Mouse (Mus musculus): ENCODE results near the gene Cys1. TPM values are rescaled to one million over a fixed set of nuclear protein-coding genes. Genes with fewer than 3 reads are reported as not detected.
"Not testable (repeated sequence)": the region's sequence is repeated elsewhere in the genome, so short reads cannot be mapped to it uniquely, and the experiment has no call there.

Gene Cys1
- polyA plus RNA-seq, 1 experiment from 2014 or later = 1.8 TPM

- Histone ChIP-seq H3K36me3 (ENCODE audit: control insufficient read depth, insufficient read depth, low read length) (no peaks in the 10 kb centered on the region), H3K4me1 (ENCODE audit: control insufficient read depth, insufficient read depth, low read length) (peaks cover 4% of the 10 kb centered on the region; the same call in 1 of the 2 replicates), H3K4me2 (ENCODE audit: low read length) (no peak overlapping the region), H3K4me3 (ENCODE audit: low read depth, low read length) (no peak overlapping the region), H3K27me3 (ENCODE audit: control insufficient read depth, insufficient read depth, low read depth, low read length) (no peaks in the 10 kb centered on the region), H3K27ac (ENCODE audit: low read length) (peak overlapping the region; percentile 56), H3K9me3 (replicated peaks; ENCODE audit: control insufficient read depth, low read length, poor library complexity, severe bottlenecking) (no peaks in the 10 kb centered on the region), H3K9ac (ENCODE audit: low read depth, low read length) (no peak overlapping the region)
- 57% methylated on average over 4 of the region's 4 CpGs for WGBS
- ATAC-seq = peak; percentile 90
These were observed 39.2 kb downstream of the Cys1 start for GRCm38 (mm10) chr12:24642370-24642802.

- not testable (repeated sequence) for H3K9me3 ChIP-seq (replicated peaks; ENCODE audit: control insufficient read depth, low read length, poor library complexity, severe bottlenecking); ATAC-seq; H3K4me1 ChIP-seq (ENCODE audit: control insufficient read depth, insufficient read depth, low read length); H3K27me3 ChIP-seq (ENCODE audit: control insufficient read depth, insufficient read depth, low read depth, low read length); H3K4me2 ChIP-seq (ENCODE audit: low read length); H3K36me3 ChIP-seq (ENCODE audit: control insufficient read depth, insufficient read depth, low read length); H3K9ac ChIP-seq (ENCODE audit: low read depth, low read length); H3K27ac ChIP-seq (ENCODE audit: low read length); H3K4me3 ChIP-seq (ENCODE audit: low read depth, low read length)
- 96% methylated on average over 10 of the region's 10 CpGs for WGBS
These were observed 42.8 kb downstream of the Cys1 start for GRCm38 (mm10) chr12:24638787-24639186.

- H3K27me3 ChIP-seq (ENCODE audit: control insufficient read depth, insufficient read depth, low read depth, low read length) = no peaks in the 10 kb centered on the region
- no peaks in the 10 kb centered on the region for H3K4me1 ChIP-seq (ENCODE audit: control insufficient read depth, insufficient read depth, low read length)
- H3K9ac ChIP-seq (ENCODE audit: low read depth, low read length) = no peak overlapping the region
- no peak for ATAC-seq
- 85% methylated on average over 3 of the region's 3 CpGs for WGBS
- no peaks in the 10 kb centered on the region for H3K36me3 ChIP-seq (ENCODE audit: control insufficient read depth, insufficient read depth, low read length)
- H3K4me2 ChIP-seq (ENCODE audit: low read length) = no peak overlapping the region
- no peak overlapping the region for H3K27ac ChIP-seq (ENCODE audit: low read length)
- H3K4me3 ChIP-seq (ENCODE audit: low read depth, low read length) = no peak overlapping the region
- H3K9me3 ChIP-seq (replicated peaks; ENCODE audit: control insufficient read depth, low read length, poor library complexity, severe bottlenecking) = no peaks in the 10 kb centered on the region
These were observed 47.0 kb downstream of the Cys1 start for GRCm38 (mm10) chr12:24634648-24635047.

GRCm38 (mm10) chr12:24634212-24634611 is 47.4 kb downstream of the Cys1 start:
- 87% methylated on average over 4 of the region's 4 CpGs for WGBS
- Histone ChIP-seq H3K27me3 (ENCODE audit: control insufficient read depth, insufficient read depth, low read depth, low read length) (no peaks in the 10 kb centered on the region), H3K4me1 (ENCODE audit: control insufficient read depth, insufficient read depth, low read length) (no peaks in the 10 kb centered on the region), H3K36me3 (ENCODE audit: control insufficient read depth, insufficient read depth, low read length) (no peaks in the 10 kb centered on the region), H3K9ac (ENCODE audit: low read depth, low read length) (no peak overlapping the region), H3K4me3 (ENCODE audit: low read depth, low read length) (no peak overlapping the region), H3K9me3 (replicated peaks; ENCODE audit: control insufficient read depth, low read length, poor library complexity, severe bottlenecking) (no peaks in the 10 kb centered on the region), H3K4me2 (ENCODE audit: low read length) (no peak overlapping the region), H3K27ac (ENCODE audit: low read length) (no peak overlapping the region)
- ATAC-seq = no peak

GRCm38 (mm10) chr12:24633753-24634191 is 47.8 kb downstream of the Cys1 start:
- Histone ChIP-seq H3K4me3 (ENCODE audit: low read depth, low read length) (no peak overlapping the region), H3K4me2 (ENCODE audit: low read length) (no peak overlapping the region), H3K36me3 (ENCODE audit: control insufficient read depth, insufficient read depth, low read length) (no peaks in the 10 kb centered on the region), H3K4me1 (ENCODE audit: control insufficient read depth, insufficient read depth, low read length) (no peaks in the 10 kb centered on the region), H3K27ac (ENCODE audit: low read length) (no peak overlapping the region), H3K9ac (ENCODE audit: low read depth, low read length) (no peak overlapping the region), H3K27me3 (ENCODE audit: control insufficient read depth, insufficient read depth, low read depth, low read length) (no peaks in the 10 kb centered on the region), H3K9me3 (replicated peaks; ENCODE audit: control insufficient read depth, low read length, poor library complexity, severe bottlenecking) (no peaks in the 10 kb centered on the region)
- WGBS = 74% methylated on average over 1 of the region's 1 CpGs
- ATAC-seq = no peak

GRCm38 (mm10) chr12:24632404-24632803 is 49.2 kb downstream of the Cys1 start:
- 57% methylated on average over 4 of the region's 4 CpGs for WGBS
- ATAC-seq = no peak

GRCm38 (mm10) chr12:24630220-24630619 is 51.4 kb downstream of the Cys1 start:
- Histone ChIP-seq H3K9me3 (replicated peaks; ENCODE audit: control insufficient read depth, low read length, poor library complexity, severe bottlenecking) (no peaks in the 10 kb centered on the region), H3K27ac (ENCODE audit: low read length) (no peak overlapping the region), H3K4me1 (ENCODE audit: control insufficient read depth, insufficient read depth, low read length) (no peaks in the 10 kb centered on the region), H3K9ac (ENCODE audit: low read depth, low read length) (no peak overlapping the region), H3K4me2 (ENCODE audit: low read length) (no peak overlapping the region), H3K36me3 (ENCODE audit: control insufficient read depth, insufficient read depth, low read length) (no peaks in the 10 kb centered on the region), H3K4me3 (ENCODE audit: low read depth, low read length) (no peak overlapping the region), H3K27me3 (ENCODE audit: control insufficient read depth, insufficient read depth, low read depth, low read length) (no peaks in the 10 kb centered on the region)
- 76% methylated on average over 1 of the region's 1 CpGs for WGBS
- ATAC-seq = no peak

More at GRCm38 (mm10) chr12:24632404-24632803, 49.2 kb downstream of the Cys1 start:
- no peaks in the 10 kb centered on the region for H3K9me3 ChIP-seq (replicated peaks; ENCODE audit: control insufficient read depth, low read length, poor library complexity, severe bottlenecking)
- H3K4me3 ChIP-seq (ENCODE audit: low read depth, low read length) = no peak overlapping the region
- H3K9ac ChIP-seq (ENCODE audit: low read depth, low read length) = no peak overlapping the region
- H3K27me3 ChIP-seq (ENCODE audit: control insufficient read depth, insufficient read depth, low read depth, low read length) = no peaks in the 10 kb centered on the region
- no peak overlapping the region for H3K4me2 ChIP-seq (ENCODE audit: low read length)
- no peaks in the 10 kb centered on the region for H3K36me3 ChIP-seq (ENCODE audit: control insufficient read depth, insufficient read depth, low read length)
- no peak overlapping the region for H3K27ac ChIP-seq (ENCODE audit: low read length)
- no peaks in the 10 kb centered on the region for H3K4me1 ChIP-seq (ENCODE audit: control insufficient read depth, insufficient read depth, low read length)

- Histone ChIP-seq H3K27ac (ENCODE audit: low read length) (no peak overlapping the region), H3K9me3 (replicated peaks; ENCODE audit: control insufficient read depth, low read length, poor library complexity, severe bottlenecking) (no peaks in the 10 kb centered on the region), H3K27me3 (ENCODE audit: control insufficient read depth, insufficient read depth, low read depth, low read length) (no peaks in the 10 kb centered on the region), H3K4me3 (ENCODE audit: low read depth, low read length) (no peak overlapping the region), H3K9ac (ENCODE audit: low read depth, low read length) (no peak overlapping the region), H3K4me1 (ENCODE audit: control insufficient read depth, insufficient read depth, low read length) (peaks cover 7% of the 10 kb centered on the region; the same call in 1 of the 2 replicates), H3K36me3 (ENCODE audit: control insufficient read depth, insufficient read depth, low read length) (no peaks in the 10 kb centered on the region), H3K4me2 (ENCODE audit: low read length) (no peak overlapping the region)
- WGBS = 47% methylated on average over 3 of the region's 3 CpGs
- ATAC-seq = no peak
These were observed 54.4 kb downstream of the Cys1 start for GRCm38 (mm10) chr12:24627215-24627614.

- Histone ChIP-seq H3K4me3 (ENCODE audit: low read depth, low read length) (no peak overlapping the region), H3K4me1 (ENCODE audit: control insufficient read depth, insufficient read depth, low read length) (peaks cover 7% of the 10 kb centered on the region; the same call in 1 of the 2 replicates), H3K9me3 (replicated peaks; ENCODE audit: control insufficient read depth, low read length, poor library complexity, severe bottlenecking) (no peaks in the 10 kb centered on the region), H3K4me2 (ENCODE audit: low read length) (no peak overlapping the region), H3K27me3 (ENCODE audit: control insufficient read depth, insufficient read depth, low read depth, low read length) (no peaks in the 10 kb centered on the region), H3K36me3 (ENCODE audit: control insufficient read depth, insufficient read depth, low read length) (no peaks in the 10 kb centered on the region), H3K9ac (ENCODE audit: low read depth, low read length) (no peak overlapping the region), H3K27ac (ENCODE audit: low read length) (no peak overlapping the region)
- no peak for ATAC-seq
- 93% methylated on average over 5 of the region's 5 CpGs for WGBS
These were observed 55.2 kb downstream of the Cys1 start for GRCm38 (mm10) chr12:24626401-24626800.

Measured in midbrain, embryonic 16.5 days (tissue).